Mouse (Mus musculus): ENCODE data around the gene Nhsl1. TPM values are rescaled to one million over a fixed set of nuclear protein-coding genes. Genes with fewer than 3 reads are reported as not detected.

Gene Nhsl1
- polyA plus RNA-seq, 1 experiment from 2014 or later, result 8.6 TPM

DNA sequence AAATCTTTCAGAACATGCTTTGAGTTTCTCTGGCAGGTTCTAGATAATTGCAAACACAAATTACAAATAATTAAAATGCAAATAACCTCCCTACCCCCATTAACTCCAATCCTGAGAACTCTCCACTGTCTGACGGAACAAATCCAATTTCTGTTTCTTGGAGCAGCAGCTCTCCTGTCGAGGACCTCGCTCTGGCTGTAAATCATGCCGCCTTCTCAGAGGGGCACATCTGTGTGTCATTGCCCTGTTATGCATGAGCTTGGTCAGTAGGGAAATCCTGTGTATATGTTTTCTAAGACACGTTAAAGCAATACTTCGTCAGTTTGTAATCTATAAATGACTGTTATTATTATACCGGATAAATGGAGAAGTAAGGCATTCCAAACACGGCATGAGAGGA, 35.3 kb downstream of the Nhsl1 start:
- Histone ChIP-seq H3K27me3 (no peaks in the 10 kb centered on the region), H3K9me3 (no peaks in the 10 kb centered on the region), H3K4me2 (replicated peaks) (no peak overlapping the region), H3K4me1 (peaks cover 24% of the 10 kb centered on the region), H3K36me3 (no peaks in the 10 kb centered on the region), H3K9ac (no peak overlapping the region), H3K27ac (no peak overlapping the region), H3K4me3 (no peak overlapping the region)
- ATAC-seq (ENCODE audit: low FRiP score, low read depth), result no peak
- 62% methylated on average over 8 of the region's 8 CpGs for WGBS

DNA sequence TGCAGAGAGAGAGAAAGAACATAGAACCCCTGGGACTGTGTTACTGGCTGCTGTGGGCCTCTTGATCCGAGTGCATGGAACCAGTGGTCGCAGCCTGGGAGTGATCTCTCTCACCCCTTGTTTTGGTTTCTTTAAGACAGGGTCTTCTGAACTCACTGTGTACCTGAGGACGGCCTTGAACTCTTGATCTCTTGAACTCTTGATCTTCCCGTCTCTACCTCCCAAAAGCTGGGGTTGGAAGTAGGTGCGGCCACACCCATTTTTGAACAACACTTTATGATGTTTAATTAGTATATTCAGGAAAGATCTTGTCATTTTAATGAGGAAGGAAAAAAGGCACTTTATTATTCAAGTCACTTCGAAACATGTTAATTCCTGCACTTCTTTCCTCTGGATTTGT, 37.7 kb downstream of the Nhsl1 start:
- no peaks in the 10 kb centered on the region for H3K36me3 ChIP-seq

DNA sequence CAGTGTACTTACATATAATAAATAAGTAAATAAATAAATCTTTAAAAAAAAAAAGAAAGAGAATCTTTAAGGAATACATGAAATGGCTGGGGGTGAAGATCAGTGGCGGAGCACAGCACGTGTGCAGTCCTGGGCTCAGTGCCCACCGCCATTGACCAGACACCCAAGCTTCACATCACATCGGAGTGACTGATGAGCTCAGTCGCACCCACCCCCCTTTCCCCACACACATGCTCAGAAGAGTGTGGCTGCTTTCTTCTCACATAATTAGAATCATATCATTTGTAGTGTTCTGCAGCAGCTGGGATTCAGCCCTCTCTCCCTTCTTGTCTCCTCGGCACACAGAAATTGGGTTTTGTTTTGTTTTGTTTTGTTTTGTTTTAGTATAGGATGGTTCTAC, 38.4 kb downstream of the Nhsl1 start:
- Histone ChIP-seq H3K9me3 (no peaks in the 10 kb centered on the region), H3K27me3 (no peaks in the 10 kb centered on the region), H3K4me3 (no peak overlapping the region), H3K9ac (no peak overlapping the region), H3K4me2 (replicated peaks) (no peak overlapping the region), H3K27ac (no peak overlapping the region), H3K4me1 (peaks cover 22% of the 10 kb centered on the region), H3K36me3 (no peaks in the 10 kb centered on the region)
- 87% methylated on average over 6 of the region's 6 CpGs for WGBS
- no peak for ATAC-seq (ENCODE audit: low FRiP score, low read depth)

More for the DNA sequence above, 37.7 kb downstream of the Nhsl1 start:
- H3K4me1 ChIP-seq, result peaks cover 24% of the 10 kb centered on the region
- no peak overlapping the region for H3K27ac ChIP-seq
- H3K4me3 ChIP-seq, result no peak overlapping the region
- WGBS, result 76% methylated on average over 6 of the region's 6 CpGs
- no peaks in the 10 kb centered on the region for H3K9me3 ChIP-seq
- no peaks in the 10 kb centered on the region for H3K27me3 ChIP-seq
- no peak overlapping the region for H3K4me2 ChIP-seq (replicated peaks)
- ATAC-seq (ENCODE audit: low FRiP score, low read depth), result no peak
- H3K9ac ChIP-seq, result no peak overlapping the region

DNA sequence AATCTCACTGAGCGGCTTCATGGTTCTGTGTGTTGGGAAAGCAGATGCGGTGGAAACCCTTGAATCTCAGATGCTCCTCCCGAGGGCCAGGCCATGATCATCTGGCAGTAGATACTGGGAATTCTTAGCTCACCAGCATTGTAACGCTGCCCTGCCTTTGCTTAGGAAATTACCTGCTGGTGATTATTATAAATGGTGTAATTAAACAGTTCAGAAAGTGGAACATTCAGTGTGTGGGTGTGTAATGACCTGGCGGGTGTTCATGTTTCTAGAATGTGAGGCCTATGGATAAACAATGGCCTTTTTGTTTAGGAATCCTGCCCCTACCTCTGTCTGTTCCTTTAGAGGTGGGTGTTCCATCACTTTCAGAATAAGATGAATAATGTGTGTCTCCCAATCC, 39.7 kb downstream of the Nhsl1 start:
- no peaks in the 10 kb centered on the region for H3K36me3 ChIP-seq
- H3K27ac ChIP-seq, result no peak overlapping the region
- H3K9ac ChIP-seq, result no peak overlapping the region
- H3K4me3 ChIP-seq, result no peak overlapping the region
- H3K4me2 ChIP-seq (replicated peaks), result no peak overlapping the region
- H3K4me1 ChIP-seq, result peaks cover 19% of the 10 kb centered on the region
- H3K9me3 ChIP-seq, result no peaks in the 10 kb centered on the region
- ATAC-seq (ENCODE audit: low FRiP score, low read depth), result no peak
- 73% methylated on average over 5 of the region's 5 CpGs for WGBS
- H3K27me3 ChIP-seq, result no peaks in the 10 kb centered on the region

DNA sequence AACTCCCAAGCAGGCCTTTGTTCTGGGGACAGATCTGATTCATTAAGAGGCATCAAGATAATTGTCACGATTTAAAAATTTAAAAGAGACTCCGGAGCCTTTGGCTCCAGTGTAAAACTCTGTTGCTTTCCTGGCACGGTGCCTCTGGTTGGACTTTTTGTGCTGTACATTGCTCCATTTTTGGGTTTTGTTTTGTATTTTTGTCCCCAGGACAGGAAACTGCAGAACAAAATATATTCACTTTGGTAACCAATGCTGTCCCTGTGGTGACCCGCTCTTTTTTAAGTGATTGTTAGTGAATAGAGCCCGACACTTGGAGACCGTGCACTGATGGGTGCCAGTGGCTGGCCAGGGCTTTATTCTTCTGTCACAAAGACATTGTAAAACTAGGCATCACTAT, 41.4 kb downstream of the Nhsl1 start:
- Histone ChIP-seq H3K27me3 (no peaks in the 10 kb centered on the region), H3K9me3 (no peaks in the 10 kb centered on the region), H3K4me1 (peaks cover 13% of the 10 kb centered on the region), H3K9ac (no peak overlapping the region), H3K36me3 (no peaks in the 10 kb centered on the region), H3K27ac (no peak overlapping the region), H3K4me3 (no peak overlapping the region), H3K4me2 (replicated peaks) (no peak overlapping the region)
- no peak for ATAC-seq (ENCODE audit: low FRiP score, low read depth)
- whole genome bisulfite sequencing, result 84% methylated on average over 6 of the region's 6 CpGs

DNA sequence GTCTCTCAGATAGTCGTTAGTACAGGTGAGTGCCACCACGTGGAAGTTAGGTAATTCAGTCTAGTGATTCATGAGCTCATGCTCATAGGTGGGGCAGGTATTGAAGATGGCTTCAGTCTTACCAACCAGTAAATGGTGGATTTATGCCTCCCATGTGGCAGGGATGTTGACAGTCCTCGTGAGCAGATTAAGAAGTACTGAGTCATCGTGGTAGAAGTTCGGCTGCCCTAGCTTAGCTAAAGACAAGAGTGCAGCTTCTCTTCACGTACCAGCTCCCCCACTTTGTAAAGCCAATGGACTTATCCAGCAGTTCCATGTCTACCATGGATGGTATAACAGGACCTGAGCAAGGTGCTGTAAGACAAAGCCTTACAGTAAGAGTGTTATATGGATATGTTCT, 46.6 kb downstream of the Nhsl1 start:
- no peak for ATAC-seq (ENCODE audit: low FRiP score, low read depth)
- WGBS, result 87% methylated on average over 6 of the region's 6 CpGs
- H3K27me3 ChIP-seq, result no peaks in the 10 kb centered on the region
- no peaks in the 10 kb centered on the region for H3K36me3 ChIP-seq
- H3K4me2 ChIP-seq (replicated peaks), result no peak overlapping the region
- no peaks in the 10 kb centered on the region for H3K9me3 ChIP-seq
- no peak overlapping the region for H3K9ac ChIP-seq
- no peak overlapping the region for H3K4me3 ChIP-seq
- peaks cover 7% of the 10 kb centered on the region for H3K4me1 ChIP-seq
- no peak overlapping the region for H3K27ac ChIP-seq

DNA sequence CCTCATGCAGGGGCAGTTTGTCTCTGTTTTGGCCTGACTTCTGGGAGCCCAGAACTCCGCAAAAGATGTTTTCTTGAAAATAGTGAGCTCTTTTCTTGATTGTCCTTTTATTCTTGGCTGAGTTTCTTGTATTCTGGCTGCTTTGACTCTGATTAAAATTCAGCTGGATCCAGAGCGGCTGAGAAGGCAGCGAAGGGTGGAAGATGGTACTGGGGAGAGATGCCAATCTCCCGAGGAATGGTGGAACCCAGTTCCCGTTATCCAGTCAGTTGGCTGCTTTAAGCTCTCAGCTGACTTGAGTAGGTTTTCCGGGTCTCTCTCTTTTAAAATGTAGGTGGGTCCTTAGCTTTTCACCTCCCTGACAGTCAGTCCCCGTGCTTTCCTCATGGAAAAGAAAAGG, 47.9 kb downstream of the Nhsl1 start:
- ATAC-seq (ENCODE audit: low FRiP score, low read depth), result no peak
- Histone ChIP-seq H3K27me3 (no peaks in the 10 kb centered on the region), H3K9me3 (no peaks in the 10 kb centered on the region), H3K4me3 (no peak overlapping the region), H3K4me1 (peaks cover 18% of the 10 kb centered on the region), H3K36me3 (no peaks in the 10 kb centered on the region), H3K27ac (no peak overlapping the region), H3K4me2 (replicated peaks) (no peak overlapping the region), H3K9ac (no peak overlapping the region)
- 76% methylated on average over 7 of the region's 7 CpGs for WGBS

DNA sequence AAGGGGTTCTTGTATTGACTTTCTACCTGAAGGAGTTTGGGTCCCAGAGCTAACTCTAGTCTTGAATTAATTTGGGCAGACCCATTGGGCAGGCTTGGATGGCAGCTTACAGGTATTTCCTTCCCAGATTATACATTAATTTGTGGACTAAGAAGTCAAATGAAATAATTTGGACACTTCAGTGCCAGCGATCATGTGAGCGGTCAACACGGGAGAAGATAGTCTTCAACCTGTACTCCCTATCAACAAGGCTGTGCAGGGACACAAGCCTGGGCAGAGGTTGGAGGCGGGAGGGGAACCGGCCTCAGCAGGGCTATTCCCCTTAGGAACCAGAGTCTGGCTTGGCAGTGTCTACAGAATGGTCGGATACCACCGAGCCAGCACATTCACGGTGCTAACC, 49.3 kb downstream of the Nhsl1 start:
- peaks cover 25% of the 10 kb centered on the region for H3K4me1 ChIP-seq
- no peak overlapping the region for H3K4me2 ChIP-seq (replicated peaks)
- H3K9ac ChIP-seq, result no peak overlapping the region
- no peaks in the 10 kb centered on the region for H3K27me3 ChIP-seq
- 93% methylated on average over 8 of the region's 8 CpGs for WGBS
- H3K9me3 ChIP-seq, result no peaks in the 10 kb centered on the region
- ATAC-seq (ENCODE audit: low FRiP score, low read depth), result no peak
- no peaks in the 10 kb centered on the region for H3K36me3 ChIP-seq
- H3K4me3 ChIP-seq, result no peak overlapping the region
- H3K27ac ChIP-seq, result no peak overlapping the region

DNA sequence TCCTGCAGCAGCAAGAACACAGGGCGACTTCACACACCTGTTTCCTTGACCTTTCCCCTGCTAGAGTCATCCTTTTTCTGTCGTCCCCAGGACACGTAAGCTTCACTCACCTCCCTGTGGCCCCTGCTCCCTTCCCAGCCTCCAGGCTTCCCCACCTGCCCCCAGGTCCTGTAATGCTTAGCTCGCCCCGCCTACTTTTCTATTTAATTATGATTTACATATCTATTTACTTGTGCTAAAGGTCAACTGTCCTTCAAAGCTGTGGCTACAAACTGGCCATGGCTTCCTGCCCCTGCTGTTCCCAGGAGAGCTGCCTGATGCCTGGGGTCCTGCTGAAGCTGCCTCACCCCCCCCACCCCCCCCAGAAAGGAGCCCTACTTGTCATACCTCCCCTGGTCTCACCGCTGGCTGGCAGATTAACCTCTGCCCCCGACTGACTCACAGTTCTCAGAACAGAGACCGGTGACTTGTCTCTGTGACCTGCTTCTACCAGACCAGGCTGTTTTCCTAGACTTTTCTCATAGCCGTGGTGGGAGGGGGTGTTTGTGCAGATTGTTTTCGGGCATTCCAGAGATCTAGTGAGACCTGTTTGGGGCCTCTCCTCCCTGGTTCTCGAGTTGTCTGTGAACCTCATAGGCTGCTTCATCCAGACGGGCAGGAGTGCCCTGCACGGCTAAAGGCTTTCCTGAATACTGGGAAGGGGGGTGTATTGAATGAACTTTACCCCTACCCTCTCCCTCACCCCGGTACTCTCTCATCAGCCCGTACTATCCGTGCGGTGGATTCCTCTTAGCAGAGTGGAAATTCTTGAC, 51.9 kb downstream of the Nhsl1 start:
- no peak overlapping the region for H3K4me3 ChIP-seq
- WGBS, result 26% methylated on average over 17 of the region's 17 CpGs
- no peaks in the 10 kb centered on the region for H3K36me3 ChIP-seq
- H3K9ac ChIP-seq, result no peak overlapping the region
- no peak; the same call in 1 of the 2 replicates for ATAC-seq (ENCODE audit: low FRiP score, low read depth)
- H3K9me3 ChIP-seq, result no peaks in the 10 kb centered on the region
- H3K27me3 ChIP-seq, result no peaks in the 10 kb centered on the region
- H3K4me2 ChIP-seq (replicated peaks), result peak overlapping the region; percentile 19; the same call in 1 of the 2 replicates
- H3K27ac ChIP-seq, result no peak overlapping the region
- H3K4me1 ChIP-seq, result peaks cover 25% of the 10 kb centered on the region

DNA sequence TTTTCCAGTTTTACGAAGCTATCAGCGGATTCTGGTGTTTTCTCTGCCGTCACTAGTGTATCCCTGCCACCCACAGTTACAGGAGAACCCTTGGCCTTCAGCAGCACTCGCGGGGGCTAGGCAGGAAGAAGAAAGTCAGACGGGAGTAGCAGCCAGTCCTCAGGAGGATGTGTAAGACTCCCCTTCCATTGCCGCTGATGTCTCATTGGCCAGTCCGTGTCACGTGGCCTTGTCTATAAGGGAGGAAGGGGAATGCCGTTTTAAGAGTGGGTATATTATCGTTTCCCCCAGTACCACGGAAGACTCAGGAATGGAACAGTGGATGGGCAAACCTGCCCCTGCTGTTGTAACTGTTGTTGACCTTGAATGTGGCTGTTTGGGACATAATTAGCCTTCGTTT, 53.1 kb downstream of the Nhsl1 start:
- Histone ChIP-seq H3K27me3 (no peaks in the 10 kb centered on the region), H3K36me3 (no peaks in the 10 kb centered on the region), H3K9me3 (no peaks in the 10 kb centered on the region), H3K4me2 (replicated peaks) (peak overlapping the region; percentile 28), H3K9ac (no peak overlapping the region), H3K4me3 (no peak overlapping the region), H3K4me1 (peaks cover 25% of the 10 kb centered on the region), H3K27ac (0 out of 2 replicates have a peak overlapping the region, but pooled peaks have one; percentile 15)
- 53% methylated on average over 13 of the region's 13 CpGs for WGBS
- ATAC-seq (ENCODE audit: low FRiP score, low read depth), result no peak

DNA sequence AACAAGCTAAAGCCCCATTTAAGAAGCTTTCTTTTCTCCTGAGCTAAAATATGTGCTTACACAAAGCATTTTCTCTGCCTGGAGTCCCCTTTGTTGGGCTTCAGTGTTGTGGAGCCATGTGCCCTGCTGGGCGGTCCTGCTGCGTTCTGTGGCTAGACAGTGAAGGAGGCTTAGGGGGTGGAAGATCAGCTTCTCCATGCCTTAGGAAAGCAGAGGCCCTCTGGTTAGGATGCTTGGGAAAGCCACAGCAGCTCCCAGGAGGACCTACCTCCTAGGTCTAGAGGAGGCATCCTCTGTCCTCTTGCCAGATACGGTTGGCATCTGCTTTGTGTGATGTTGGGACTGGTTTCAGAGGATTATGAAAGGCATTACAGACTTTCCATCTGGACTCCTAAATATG, 56.5 kb downstream of the Nhsl1 start:
- Histone ChIP-seq H3K27me3 (no peaks in the 10 kb centered on the region), H3K4me2 (replicated peaks) (no peak overlapping the region), H3K9ac (no peak overlapping the region), H3K4me3 (no peak overlapping the region), H3K9me3 (no peaks in the 10 kb centered on the region), H3K27ac (no peak overlapping the region), H3K36me3 (no peaks in the 10 kb centered on the region), H3K4me1 (peaks cover 19% of the 10 kb centered on the region)
- ATAC-seq (ENCODE audit: low FRiP score, low read depth), result no peak
- 66% methylated on average over 3 of the region's 3 CpGs for WGBS

DNA sequence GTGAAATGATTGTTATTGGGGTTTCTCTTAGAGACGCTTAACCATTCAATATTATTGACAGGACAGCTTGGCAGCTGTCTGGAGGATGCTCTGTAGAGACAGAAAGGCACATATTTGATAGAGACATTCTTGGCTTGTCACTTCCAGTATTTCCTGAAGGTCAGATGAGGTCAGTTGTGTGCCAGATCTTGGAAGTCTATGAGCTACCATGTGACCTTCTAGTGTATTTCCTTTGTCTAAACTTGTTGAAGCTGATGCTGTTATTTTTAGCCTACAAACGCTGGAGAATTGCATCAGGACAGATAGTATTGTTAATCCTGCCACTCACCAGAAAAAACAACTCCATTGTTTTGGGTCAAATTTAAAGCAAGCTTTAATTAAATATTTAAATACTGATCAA, 66.0 kb downstream of the Nhsl1 start:
- ATAC-seq (ENCODE audit: low FRiP score, low read depth), result no peak
- Histone ChIP-seq H3K36me3 (no peaks in the 10 kb centered on the region), H3K4me2 (replicated peaks) (no peak overlapping the region), H3K4me3 (no peak overlapping the region), H3K9me3 (no peaks in the 10 kb centered on the region), H3K27ac (no peak overlapping the region), H3K4me1 (peaks cover 15% of the 10 kb centered on the region), H3K9ac (no peak overlapping the region), H3K27me3 (no peaks in the 10 kb centered on the region)
- 81% methylated on average over 2 of the region's 2 CpGs for WGBS

DNA sequence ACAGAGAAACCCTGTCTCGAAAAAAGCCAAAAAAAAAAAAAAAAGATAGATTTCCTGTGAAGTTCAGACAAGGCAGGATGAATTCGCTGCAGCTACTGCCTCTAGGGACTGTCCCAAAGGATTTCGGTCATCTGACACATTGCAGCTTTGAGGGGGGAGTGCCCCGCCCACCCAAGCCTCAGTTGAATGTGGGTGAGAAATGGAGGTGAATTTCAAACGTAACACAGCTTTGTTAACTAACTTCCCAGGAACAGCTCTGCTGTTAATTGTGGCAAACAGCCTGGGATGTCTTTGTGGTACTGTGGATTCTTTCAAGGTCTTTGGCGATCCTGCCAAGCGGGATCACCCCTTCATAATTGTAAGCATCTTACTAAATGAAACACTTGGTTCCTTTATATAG, 67.4 kb downstream of the Nhsl1 start:
- ATAC-seq (ENCODE audit: low FRiP score, low read depth), result no peak
- Histone ChIP-seq H3K36me3 (no peaks in the 10 kb centered on the region), H3K27ac (no peak overlapping the region), H3K4me3 (no peak overlapping the region), H3K9me3 (no peaks in the 10 kb centered on the region), H3K4me2 (replicated peaks) (no peak overlapping the region), H3K9ac (no peak overlapping the region), H3K27me3 (no peaks in the 10 kb centered on the region), H3K4me1 (peaks cover 22% of the 10 kb centered on the region)
- 49% methylated on average over 7 of the region's 7 CpGs for WGBS
